Mouse (Mus musculus) left cerebral cortex, adult 9 months (tissue): Measurements from ENCODE around the gene Elk4.

ENCODE experiments used
- DNase-seq, 2 experiments: peaks; one replicate each; pipeline ENCODE4 v3.0.0; 2022; ENCODE audit warnings: low spot score in 2 of 2

The Elk4 gene

DNA sequence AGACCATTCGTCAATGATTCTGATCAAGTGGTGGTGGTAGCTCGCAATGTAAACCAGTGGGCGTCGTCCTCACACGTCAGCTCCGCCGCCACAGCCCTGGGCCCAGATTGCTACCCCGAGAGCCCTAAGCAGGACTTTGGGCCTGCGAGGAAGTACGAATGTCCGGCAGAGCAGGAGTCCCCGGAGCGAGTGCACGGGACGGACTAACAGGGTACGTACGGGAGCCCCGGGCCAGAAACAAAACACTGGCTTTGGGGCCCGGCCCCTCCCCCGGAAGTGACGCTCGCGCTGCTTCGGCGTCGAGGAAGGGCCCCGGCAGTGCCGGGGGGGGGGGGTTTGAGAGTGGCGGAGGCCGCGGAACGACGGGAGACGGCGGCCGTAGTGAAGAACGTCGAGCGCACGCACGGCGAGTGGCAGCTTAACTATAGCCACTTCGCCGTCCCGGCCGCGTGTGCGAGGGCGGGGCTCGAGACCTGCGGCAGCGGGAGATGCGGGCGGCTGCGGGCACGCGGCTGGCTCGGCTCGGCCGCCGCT is at the start of gene Elk4:
Gene Elk4, plus strand, starts transcription at position 326 of the 534 bp plus-strand sequence.
- peak; percentile 52 to 81 for DNase-seq

- DNase-seq = no peak
Observed at GRCm38 (mm10) chr1:131961004-131961403, 46.4 kb upstream of the Elk4 start.

GRCm38 (mm10) chr1:131962606-131963084 is 44.8 kb upstream of the Elk4 start, which contains the start of gene Slc45a3:
Slc45a3 (plus strand) TSS chr1:131962967.
- no peak for DNase-seq

DNA sequence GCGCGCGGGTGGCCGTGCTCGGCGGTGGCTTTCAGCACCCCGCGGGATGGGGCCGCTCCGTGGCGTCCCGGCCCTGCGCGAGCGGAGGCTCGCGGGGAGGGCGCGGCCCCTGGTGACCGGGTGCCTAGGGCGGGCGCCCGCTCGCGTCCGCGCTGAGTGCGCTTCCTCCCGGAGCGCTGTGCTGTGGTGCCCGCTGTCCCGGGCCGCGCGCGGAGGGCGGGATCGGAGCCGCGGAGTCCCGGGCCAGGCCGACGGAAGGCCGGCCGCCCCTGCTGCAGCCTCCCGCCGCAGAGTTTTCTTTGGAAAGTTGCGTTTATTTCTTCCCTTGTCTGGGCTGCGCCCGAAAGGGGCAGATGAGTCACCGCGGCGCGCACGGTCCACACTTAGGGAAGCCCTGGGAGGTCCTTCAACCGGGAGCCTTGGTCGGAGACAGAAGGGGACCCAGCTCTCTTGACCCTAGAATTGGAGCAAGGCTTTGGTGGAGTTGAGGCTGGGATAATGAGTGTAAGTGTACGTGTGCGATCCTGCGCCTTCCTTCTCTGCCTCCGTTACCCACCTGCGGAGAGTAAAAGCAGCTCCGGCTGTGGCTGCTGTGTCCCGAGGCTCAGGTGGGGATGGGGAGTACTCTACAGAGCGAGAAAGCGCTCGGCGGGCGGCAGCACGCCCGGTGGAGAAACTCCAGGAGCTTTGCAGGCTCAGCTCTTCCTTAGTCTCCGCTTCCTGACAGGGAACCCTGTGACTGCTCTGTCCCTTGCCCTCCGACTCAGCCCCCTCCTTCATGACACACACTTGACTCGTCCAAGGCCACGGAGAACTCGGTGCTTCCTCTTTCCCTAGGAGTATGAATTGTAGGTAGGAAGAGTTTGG is 44.1 kb upstream of the Elk4 start:
- no peak for DNase-seq

DNA sequence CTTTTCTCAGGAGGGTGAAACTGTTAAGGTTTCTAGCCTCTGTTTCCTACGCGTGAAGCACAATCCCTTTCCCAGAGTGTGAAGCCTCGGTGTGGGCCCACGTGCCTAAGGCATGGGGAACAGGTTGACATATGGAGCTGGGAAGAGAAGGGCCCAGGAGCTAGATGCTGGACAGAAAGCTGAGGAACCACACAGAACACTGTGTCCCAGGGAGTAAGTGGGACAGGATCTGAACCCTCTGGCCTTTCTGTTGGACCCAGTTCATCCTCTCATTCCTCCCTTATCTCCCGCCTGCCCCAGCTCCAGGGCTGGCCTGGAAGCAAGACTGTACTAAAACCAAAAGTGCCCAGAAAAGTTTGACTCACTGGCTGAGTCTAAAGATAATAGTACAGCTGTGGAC is 43.3 kb upstream of the Elk4 start:
- DNase-seq = no peak

DNA sequence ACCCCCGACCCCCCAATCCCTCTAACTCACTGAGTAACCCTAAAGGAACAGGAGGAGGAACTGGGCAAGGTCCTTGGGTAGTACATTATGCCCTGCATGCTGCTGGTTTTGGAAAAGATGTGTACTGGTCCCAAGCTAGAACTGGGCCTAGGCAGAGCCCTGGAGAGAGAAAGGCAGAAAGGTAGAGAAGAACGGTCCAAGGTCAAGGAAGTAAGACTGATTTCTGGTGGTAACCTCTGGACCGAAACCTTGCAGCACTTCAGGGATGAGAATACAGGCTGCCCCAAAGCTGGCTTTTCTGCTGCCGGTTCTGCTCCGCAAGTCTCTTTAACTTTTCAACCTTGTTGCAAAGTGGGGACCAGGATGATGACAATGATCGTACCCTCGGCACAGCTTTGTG is 42.8 kb upstream of the Elk4 start:
- no peak for DNase-seq

DNA sequence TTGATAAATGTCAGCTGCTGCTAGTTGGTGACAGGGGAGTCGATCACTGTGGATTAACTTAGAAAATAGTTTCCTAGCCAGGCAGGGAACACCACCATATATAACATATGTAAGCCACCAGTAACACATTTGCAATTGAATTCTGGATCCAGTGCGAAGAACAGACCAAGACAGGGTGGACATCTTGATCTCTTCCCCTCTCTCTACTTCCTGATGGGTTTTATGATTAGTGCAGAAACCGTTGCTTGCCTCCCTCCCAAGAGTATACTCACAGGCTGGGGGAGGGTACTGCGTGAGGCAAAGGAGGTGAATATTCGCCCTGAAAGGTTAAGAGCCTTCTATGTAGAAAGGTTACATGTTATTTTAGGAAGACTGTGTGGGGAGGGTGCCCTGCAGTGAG is 41.6 kb upstream of the Elk4 start:
- no peak for DNase-seq

GRCm38 (mm10) chr1:131967336-131967735 is 40.1 kb upstream of the Elk4 start:
- no peak for DNase-seq

DNA sequence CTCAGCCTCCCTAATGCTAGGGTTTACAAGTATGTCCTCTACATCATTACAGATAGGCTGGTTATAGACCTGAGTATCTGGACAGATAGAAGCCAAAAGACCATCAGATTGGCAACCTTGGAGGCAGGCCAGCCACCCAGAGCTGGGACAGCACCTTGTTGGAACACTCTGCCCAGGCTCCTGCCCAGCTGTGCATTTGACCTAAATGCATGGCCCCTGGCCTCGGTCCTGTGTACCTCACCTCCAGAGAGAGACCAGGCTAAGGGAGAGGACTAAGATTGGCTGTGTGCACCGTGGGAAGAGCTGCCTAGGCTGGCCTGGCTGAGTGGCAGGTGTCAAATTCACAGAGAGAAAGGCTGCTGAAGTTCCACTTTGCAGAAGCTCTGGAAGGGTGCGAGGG is 38.9 kb upstream of the Elk4 start:
- DNase-seq = no peak

- DNase-seq = no peak
Observed at GRCm38 (mm10) chr1:131968983-131969382, 38.4 kb upstream of the Elk4 start.

DNA sequence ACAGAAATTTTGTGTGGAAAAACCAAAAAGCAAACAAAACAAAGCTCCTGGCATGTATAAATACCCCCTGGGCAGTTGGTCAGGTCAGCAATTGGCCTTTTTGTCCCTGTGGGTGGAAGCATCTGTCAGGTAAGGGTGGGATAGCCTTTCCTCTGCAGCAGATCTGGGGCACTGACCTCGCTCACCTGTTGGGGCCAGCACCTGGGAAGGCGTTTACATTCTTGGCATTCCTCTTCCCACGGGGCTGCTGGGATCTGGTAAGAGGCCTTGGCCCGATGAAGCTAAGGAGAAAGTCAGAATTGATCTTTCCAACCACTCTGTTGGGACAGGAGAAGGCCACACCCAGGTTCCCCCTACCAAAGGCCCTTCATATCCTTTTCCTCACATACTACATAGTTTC is 37.6 kb upstream of the Elk4 start:
- DNase-seq = no peak

DNA sequence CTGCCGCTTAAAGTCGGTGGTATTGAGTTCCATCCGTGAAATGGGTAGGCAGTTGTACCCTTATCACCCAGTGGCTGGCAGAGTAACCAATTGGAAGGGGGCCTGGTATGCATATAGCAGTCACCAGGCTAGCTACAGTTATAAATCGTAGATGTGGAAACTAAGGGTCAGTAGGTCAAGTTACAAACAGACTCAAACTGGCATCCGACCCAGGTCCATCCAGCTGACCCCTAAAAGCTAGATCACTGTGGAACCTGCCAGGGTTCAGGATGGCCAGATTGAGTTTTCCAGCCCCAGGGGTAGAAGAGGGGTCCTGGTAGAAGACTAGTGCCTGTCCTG is 37.1 kb upstream of the Elk4 start:
- no peak for DNase-seq

DNA sequence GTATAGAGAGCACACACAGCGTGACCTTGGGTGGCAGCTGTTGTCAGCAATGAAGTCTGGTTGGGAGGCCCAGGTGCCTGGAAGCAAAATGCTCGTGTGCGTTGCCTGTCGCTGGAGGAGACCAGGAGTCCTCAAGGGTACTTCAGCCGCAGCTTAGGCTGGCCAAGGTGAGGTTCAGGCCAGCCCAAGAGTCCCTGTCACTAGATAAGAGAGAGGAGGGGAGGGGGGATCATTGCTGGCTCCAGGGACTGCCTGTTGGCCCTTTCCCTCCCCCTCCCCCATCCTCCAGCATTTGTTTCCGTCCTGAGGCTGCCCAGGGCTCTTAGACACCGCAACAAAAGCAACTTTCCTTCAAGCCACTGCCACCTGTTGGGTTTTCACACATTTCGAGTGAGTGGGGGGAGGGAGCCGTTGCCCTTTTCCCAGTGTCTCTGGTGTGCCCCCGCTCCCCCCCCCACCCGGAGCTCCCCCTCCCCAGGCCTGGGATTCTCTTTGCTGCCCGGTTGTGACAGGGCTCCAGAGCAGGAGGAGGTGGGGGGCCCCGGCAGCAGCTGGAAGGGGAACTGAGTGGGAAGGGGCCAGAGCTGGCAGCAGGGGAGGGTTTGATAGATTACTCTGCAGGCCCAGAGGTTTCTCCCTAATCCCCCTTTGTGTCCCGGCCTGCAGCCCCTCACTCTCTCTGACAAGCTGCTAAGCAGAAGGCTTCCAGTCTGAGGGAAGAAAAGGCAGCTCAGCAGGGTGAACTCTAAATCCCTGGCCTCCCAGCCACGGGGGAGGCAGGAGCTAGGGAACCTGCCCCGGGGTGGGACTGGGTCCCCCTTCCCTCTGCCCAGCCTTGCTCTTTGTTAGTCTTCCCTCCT is 36.5 kb upstream of the Elk4 start:
- no peak for DNase-seq

- DNase-seq = no peak
Observed at GRCm38 (mm10) chr1:131971771-131972497, 35.5 kb upstream of the Elk4 start.

GRCm38 (mm10) chr1:131972498-131973334 is 34.7 kb upstream of the Elk4 start:
- no peak for DNase-seq

- DNase-seq = no peak
Observed at GRCm38 (mm10) chr1:131973991-131974390, 33.4 kb upstream of the Elk4 start.

- no peak for DNase-seq
Observed at GRCm38 (mm10) chr1:131976886-131977285, 30.5 kb upstream of the Elk4 start.

GRCm38 (mm10) chr1:131980471-131980870 is 26.9 kb upstream of the Elk4 start:
- no peak for DNase-seq

DNA sequence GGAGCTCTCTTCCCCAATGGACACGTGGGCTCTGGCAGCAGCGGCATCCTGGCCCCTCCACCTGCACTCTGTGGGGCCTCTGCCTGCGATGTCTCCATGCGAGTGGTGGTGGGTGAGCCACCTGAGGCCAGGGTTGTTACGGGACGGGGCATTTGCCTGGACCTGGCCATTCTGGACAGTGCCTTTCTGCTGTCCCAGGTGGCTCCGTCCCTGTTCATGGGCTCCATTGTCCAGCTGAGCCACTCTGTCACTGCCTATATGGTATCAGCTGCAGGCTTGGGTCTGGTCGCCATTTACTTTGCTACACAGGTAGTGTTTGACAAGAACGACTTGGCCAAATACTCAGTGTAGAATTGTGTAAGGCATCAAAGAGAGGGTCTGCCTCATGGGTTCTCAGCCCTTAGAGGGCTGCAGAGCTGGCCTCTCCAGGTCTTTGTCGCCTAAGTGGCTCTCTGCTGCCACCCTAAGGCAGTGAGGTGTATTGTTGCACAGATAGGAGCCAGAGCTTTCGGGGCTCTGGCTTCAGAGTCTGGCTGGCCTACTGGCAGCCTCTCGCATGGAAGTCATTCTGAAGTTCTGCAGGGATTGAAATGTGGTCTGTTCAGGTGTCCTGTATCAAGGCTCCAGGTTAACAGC is 25.9 kb upstream of the Elk4 start:
- peak; percentile 23 to 75 for DNase-seq

DNA sequence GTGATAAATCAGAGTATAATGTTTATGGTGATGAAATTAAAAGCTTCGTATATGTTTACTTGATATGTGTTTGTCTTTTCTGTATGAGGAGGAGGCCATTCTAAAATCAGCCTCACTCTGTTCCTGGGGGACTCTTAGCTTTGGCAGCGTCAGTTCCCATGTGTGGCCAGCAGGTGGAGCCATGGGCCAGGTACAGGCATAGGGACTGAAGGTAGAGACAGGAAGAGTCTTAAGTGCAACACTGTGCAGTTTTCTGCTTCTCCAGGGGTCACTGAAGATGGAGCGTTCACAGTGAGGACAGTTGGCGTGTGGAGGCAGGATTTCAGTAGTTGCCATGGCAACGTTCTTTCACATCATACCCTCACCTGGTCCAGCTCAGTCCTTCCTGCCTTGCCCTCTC is 24.5 kb upstream of the Elk4 start:
- DNase-seq = peak in 1 of 2 experiments; percentile 82
